Mouse (Mus musculus) heart, postnatal 36 days (tissue): ENCODE results near the gene Ttyh2. TPM values are rescaled to one million over a fixed set of nuclear protein-coding genes. Genes with fewer than 3 reads are reported as not detected.
A peak's percentile ranks its signal among the peaks of the same experiment; 100 is the strongest.

Experiments
- DNase-seq, 2 experiments: peaks; one replicate each; pipeline ENCODE4 v3.0.0; 2021 to 2022
- intact Hi-C: fragments of 180-260 bp; cut with DNase I; formaldehyde crosslinking; loops from one replicate; pipeline ENCODE4 v1.15.1; 2025
- total RNA-seq, 2 experiments: library from RNA; stranded (reverse); gene quantifications; 2 replicates each; pipeline ENCODE4 v1.2.3; 2021

Ttyh2 gene
- 1 to 10 TPM; 4.2 to 5.3 TPM for total RNA-seq

- intact Hi-C loops, result loop anchor here (2.0 kb wide), 1 partner anchor 53 kb away; no protein-coding TSS in a partner anchor
- peak; percentile 74 to 77 for DNase-seq
Observed at GRCm38 (mm10) chr11:114675341-114675825, at the start of gene Ttyh2. Gene Ttyh2, plus strand, starts transcription at chr11:114675431.

GRCm38 (mm10) chr11:114626071-114626690 is 49.0 kb upstream of the Ttyh2 start:
- DNase-seq, result no peak
- intact Hi-C loops, result no loop called here

GRCm38 (mm10) chr11:114627036-114627435 is 48.2 kb upstream of the Ttyh2 start:
- intact Hi-C loops, result no loop called here

GRCm38 (mm10) chr11:114628032-114628431 is 47.2 kb upstream of the Ttyh2 start:
- intact Hi-C loops, result no loop called here
- DNase-seq, result no peak

More at GRCm38 (mm10) chr11:114627036-114627435, 48.2 kb upstream of the Ttyh2 start:
- no peak for DNase-seq

GRCm38 (mm10) chr11:114630044-114630443 is 45.2 kb upstream of the Ttyh2 start:
- intact Hi-C loops, result loop anchor here (10.0 kb wide), 3 partner anchors 345 to 925 kb away; no protein-coding TSS in a partner anchor
- no peak for DNase-seq

GRCm38 (mm10) chr11:114632266-114632665 is 43.0 kb upstream of the Ttyh2 start:
- intact Hi-C loops, result loop anchor here (10.0 kb wide), 3 partner anchors 347 to 927 kb away; no protein-coding TSS in a partner anchor
- DNase-seq, result no peak

GRCm38 (mm10) chr11:114636292-114636691 is 38.9 kb upstream of the Ttyh2 start:
- intact Hi-C loops, result loop anchor here (1.0 to 10.0 kb wide), 8 partner anchors 65 to 931 kb away; no protein-coding TSS in a partner anchor

GRCm38 (mm10) chr11:114636727-114637505 is 38.3 kb upstream of the Ttyh2 start:
- no peak for DNase-seq
- intact Hi-C loops, result loop anchor here (1.0 to 10.0 kb wide), 8 partner anchors 66 to 932 kb away; no protein-coding TSS in a partner anchor

More at GRCm38 (mm10) chr11:114636292-114636691, 38.9 kb upstream of the Ttyh2 start:
- DNase-seq, result peak; percentile 77 to 81

- DNase-seq, result no peak
- intact Hi-C loops, result loop anchor here (5.0 to 10.0 kb wide), 5 partner anchors 161 to 934 kb away; no protein-coding TSS in a partner anchor
Observed at GRCm38 (mm10) chr11:114638647-114639290, 36.5 kb upstream of the Ttyh2 start.

- intact Hi-C loops, result loop anchor here (5.0 to 10.0 kb wide), 5 partner anchors 162 to 935 kb away; no protein-coding TSS in a partner anchor
- DNase-seq, result no peak
Observed at GRCm38 (mm10) chr11:114639681-114640103, 35.5 kb upstream of the Ttyh2 start.

- intact Hi-C loops, result no loop called here
- no peak for DNase-seq
Observed at GRCm38 (mm10) chr11:114640658-114641057, 34.6 kb upstream of the Ttyh2 start.

GRCm38 (mm10) chr11:114641136-114641535 is 34.1 kb upstream of the Ttyh2 start:
- intact Hi-C loops, result no loop called here
- no peak for DNase-seq

- no peak for DNase-seq
- intact Hi-C loops, result no loop called here
Observed at GRCm38 (mm10) chr11:114642184-114642583, 33.0 kb upstream of the Ttyh2 start.

GRCm38 (mm10) chr11:114642926-114643325 is 32.3 kb upstream of the Ttyh2 start:
- intact Hi-C loops, result no loop called here
- no peak for DNase-seq

- no peak for DNase-seq
- intact Hi-C loops, result no loop called here
Observed at GRCm38 (mm10) chr11:114644122-114644521, 31.1 kb upstream of the Ttyh2 start.

- intact Hi-C loops, result no loop called here
- no peak for DNase-seq
Observed at GRCm38 (mm10) chr11:114649510-114649909, 25.7 kb upstream of the Ttyh2 start.

GRCm38 (mm10) chr11:114652531-114652930 is 22.7 kb upstream of the Ttyh2 start:
- intact Hi-C loops, result no loop called here
- DNase-seq, result no peak

GRCm38 (mm10) chr11:114653664-114654063 is 21.6 kb upstream of the Ttyh2 start:
- intact Hi-C loops, result no loop called here
- DNase-seq, result no peak

GRCm38 (mm10) chr11:114654552-114654951 is 20.7 kb upstream of the Ttyh2 start:
- intact Hi-C loops, result no loop called here
- DNase-seq, result no peak

- intact Hi-C loops, result no loop called here
- DNase-seq, result no peak
Observed at GRCm38 (mm10) chr11:114655350-114656008, 19.8 kb upstream of the Ttyh2 start.
